24 mouse cellular contexts compared by ENCODE assay signal in the genomic region with DNA sequence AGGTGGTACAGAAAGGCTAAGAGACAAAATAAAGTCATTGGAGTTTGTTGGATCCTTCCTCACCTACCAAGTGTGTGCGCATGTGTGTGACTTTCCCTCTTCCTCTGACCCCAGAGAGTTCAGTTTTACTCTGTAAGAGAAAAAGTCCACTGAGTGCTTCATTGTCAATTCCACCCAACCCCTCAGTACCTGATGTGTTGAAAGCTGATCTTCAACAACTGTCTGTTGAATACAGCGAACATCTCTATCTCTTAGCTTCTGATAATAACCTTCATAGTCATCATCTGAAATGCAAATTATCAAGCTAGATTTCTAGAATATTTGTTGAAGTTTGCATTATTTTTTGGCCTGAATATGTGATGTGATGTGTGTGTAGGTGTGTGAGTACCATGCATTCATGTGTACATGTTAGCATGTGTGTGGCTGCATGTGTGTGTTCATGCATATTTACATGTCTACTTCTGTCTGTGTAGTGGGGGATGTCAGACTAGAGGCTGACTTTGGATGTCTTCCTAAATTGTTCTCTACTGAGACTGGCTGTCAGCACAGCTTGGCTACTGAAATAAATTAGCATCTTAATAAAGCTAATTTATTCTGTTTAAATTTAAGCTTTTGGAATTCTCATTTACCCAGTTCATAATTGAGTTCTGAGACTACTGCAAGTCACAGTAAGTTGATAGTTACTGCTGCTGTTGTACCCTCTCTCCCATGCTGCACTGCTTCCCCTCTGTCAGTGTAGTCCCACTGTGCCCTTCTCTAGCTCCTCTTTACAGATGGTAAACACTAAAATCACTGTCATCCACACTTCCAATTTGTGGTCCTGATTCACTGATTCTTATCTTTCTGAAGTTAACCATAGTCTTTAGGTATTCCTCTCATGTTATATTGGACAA.
DNase-seq lines count a peak whose midpoint lies in the region; ATAC-seq lines count a peak whose summit lies in the region.
"Had no signal": no experiment of that assay in that cellular context is flagged by ENCODE, and none has a peak within 500 bp of the region (broad histone marks: within the 10 kb centered on the region; RNA-seq: fewer than 3 reads in every experiment).

No protein-coding gene starts in this region.

- ATAC-seq in frontal cortex, adult (ENCODE audit: low TSS enrichment), result peak; percentile 52; the same call in 1 of the 2 replicates
- ATAC-seq in forebrain, embryonic 16.5 days, result peak; percentile 97
- ATAC-seq in midbrain, embryonic 13.5 days, result 0 out of 2 replicates have a peak, but pooled peaks have one; percentile 60
- ATAC-seq: liver, embryonic 12.5 days; Patski had no signal

- H3K4me1 ChIP-seq in forebrain, embryonic 16.5 days (replicated peaks; ENCODE audit: control insufficient read depth, insufficient read depth, low read length), result peaks cover 4% of the 10 kb centered on the region
- H3K4me1 ChIP-seq in midbrain, embryonic 13.5 days (replicated peaks), result no peaks in the 10 kb centered on the region
- H3K4me1 ChIP-seq: embryonic facial prominence, embryonic 15.5 days; limb, embryonic 13.5 days; liver, embryonic 12.5 days; neural tube, embryonic 15.5 days had no signal

- no peaks in the 10 kb centered on the region for H3K9me3 ChIP-seq in forebrain, embryonic 16.5 days (ENCODE audit: control insufficient read depth, low read length)
- no peaks in the 10 kb centered on the region for H3K9me3 ChIP-seq in midbrain, embryonic 13.5 days
- H3K9me3 ChIP-seq: embryonic facial prominence, embryonic 15.5 days; G1E; limb, embryonic 13.5 days; liver, embryonic 12.5 days; neural tube, embryonic 15.5 days had no signal

- WGBS in forebrain, embryonic 16.5 days, result 79% methylated on average over 2 of the region's 2 CpGs
- 96% methylated on average over 2 of the region's 2 CpGs for WGBS in midbrain, embryonic 13.5 days

- H3K36me3 ChIP-seq in forebrain, embryonic 16.5 days (ENCODE audit: control insufficient read depth, insufficient read depth), result no peaks in the 10 kb centered on the region
- no peaks in the 10 kb centered on the region for H3K36me3 ChIP-seq in midbrain, embryonic 13.5 days
- H3K36me3 ChIP-seq: embryonic facial prominence, embryonic 15.5 days; G1E; limb, embryonic 13.5 days; liver, embryonic 12.5 days; neural tube, embryonic 15.5 days had no signal

- H3K4me2 ChIP-seq in forebrain, embryonic 16.5 days (ENCODE audit: low read length), result no peak overlapping the region
- H3K4me2 ChIP-seq in midbrain, embryonic 13.5 days (replicated peaks), result no peak overlapping the region
- H3K4me2 ChIP-seq: embryonic facial prominence, embryonic 15.5 days; limb, embryonic 13.5 days; liver, embryonic 12.5 days; neural tube, embryonic 15.5 days had no signal

- DNase-seq in frontal cortex, postnatal 14 days (ENCODE audit: low spot score in 2 of 2), result no peak
- DNase-seq in brain, adult 2 months (ENCODE audit: low read depth, low spot score), result peak; percentile 14
- DNase-seq in kidney, adult 18-20 months, result no peak
- DNase-seq in adrenal gland, adult 2 months, result no peak
- no peak for DNase-seq in kidney, postnatal 4 days
- DNase-seq: adrenal gland, adult 8-10 months; cerebellum, adult 8-10 months; gastrocnemius, postnatal 36 days; heart, adult 2 months; kidney, adult 2 months; kidney, postnatal 10 days; lung, adult 18-20 months; lung, postnatal 10 days; thymus, adult 2 months had no signal

- H3K9ac ChIP-seq in forebrain, embryonic 16.5 days (replicated peaks; ENCODE audit: low read depth, low read length), result no peak overlapping the region
- no peak overlapping the region for H3K9ac ChIP-seq in midbrain, embryonic 13.5 days (replicated peaks)
- H3K9ac ChIP-seq: embryonic facial prominence, embryonic 15.5 days; limb, embryonic 13.5 days; liver, embryonic 12.5 days; neural tube, embryonic 15.5 days had no signal

- H3K4me3 ChIP-seq in forebrain, embryonic 16.5 days (replicated peaks; ENCODE audit: low read length), result no peak overlapping the region
- no peak overlapping the region for H3K4me3 ChIP-seq in midbrain, embryonic 13.5 days (replicated peaks)
- H3K4me3 ChIP-seq: embryonic facial prominence, embryonic 15.5 days; heart, adult 2 months; layer of hippocampus, adult 2 months; limb, embryonic 13.5 days; liver, embryonic 12.5 days; neural tube, embryonic 15.5 days had no signal

- H3K27ac ChIP-seq in forebrain, embryonic 16.5 days (ENCODE audit: low read length), result peak overlapping the region; percentile 51
- H3K27ac ChIP-seq in midbrain, embryonic 13.5 days, result no peak overlapping the region
- H3K27ac ChIP-seq: embryonic facial prominence, embryonic 15.5 days; heart, adult 2 months; layer of hippocampus, adult 2 months; limb, embryonic 13.5 days; liver, embryonic 12.5 days; neural tube, embryonic 15.5 days had no signal

- H3K27me3 ChIP-seq in forebrain, embryonic 16.5 days (replicated peaks; ENCODE audit: control insufficient read depth, insufficient read depth, low read length), result no peaks in the 10 kb centered on the region
- no peaks in the 10 kb centered on the region for H3K27me3 ChIP-seq in midbrain, embryonic 13.5 days
- H3K27me3 ChIP-seq: embryonic facial prominence, embryonic 15.5 days; limb, embryonic 13.5 days; liver, embryonic 12.5 days; neural tube, embryonic 15.5 days; Patski had no signal
